In genomic region chr1:125172474-125172873, GRCm38 (mm10) we compare ENCODE assay signal across 17 mouse cellular contexts.
"Had no signal": no experiment of that assay in that cellular context is flagged by ENCODE, and none has a peak within 500 bp of the region (broad histone marks: within the 10 kb centered on the region; RNA-seq: fewer than 3 reads in every experiment).

No protein-coding gene starts in this region.

- H3K27me3 ChIP-seq: lung, embryonic 15.5 days; megakaryocyte, embryonic 14.5 days; midbrain, embryonic 13.5 days; midbrain, embryonic 15.5 days; neural tube, embryonic 12.5 days; stomach, embryonic 15.5 days had no signal

- H3K36me3 ChIP-seq: lung, embryonic 15.5 days; midbrain, embryonic 13.5 days; midbrain, embryonic 15.5 days; neural tube, embryonic 12.5 days; stomach, embryonic 15.5 days had no signal

- H3K27ac ChIP-seq: lung, embryonic 15.5 days; macrophage; midbrain, embryonic 13.5 days; midbrain, embryonic 15.5 days; neural tube, embryonic 12.5 days; stomach, embryonic 15.5 days; stomach, postnatal 0 days had no signal

- H3K4me1 ChIP-seq: lung, embryonic 15.5 days; megakaryocyte, embryonic 14.5 days; midbrain, embryonic 13.5 days; midbrain, embryonic 15.5 days; neural tube, embryonic 12.5 days; stomach, embryonic 15.5 days had no signal

- H3K4me2 ChIP-seq: lung, embryonic 15.5 days; midbrain, embryonic 11.5 days; midbrain, embryonic 13.5 days; midbrain, embryonic 15.5 days; neural tube, embryonic 12.5 days; stomach, embryonic 15.5 days had no signal

- H3K9ac ChIP-seq: lung, embryonic 15.5 days; midbrain, embryonic 13.5 days; midbrain, embryonic 15.5 days; neural tube, embryonic 12.5 days; stomach, embryonic 15.5 days had no signal

- H3K4me3 ChIP-seq: lung, embryonic 15.5 days; megakaryocyte, embryonic 14.5 days; midbrain, embryonic 13.5 days; midbrain, embryonic 15.5 days; neural tube, embryonic 12.5 days; stomach, embryonic 15.5 days had no signal

- H3K9me3 ChIP-seq: lung, embryonic 15.5 days; midbrain, embryonic 13.5 days; midbrain, embryonic 15.5 days; neural tube, embryonic 12.5 days; stomach, embryonic 15.5 days had no signal

- DNase-seq: lung, adult 2 months; lung, postnatal 14 days; lung, postnatal 36 days; right cerebral cortex, postnatal 14 days; thymus, adult 2 months; thymus, postnatal 25 days; thymus, postnatal 4 days had no signal

- ATAC-seq: lung, postnatal 0 days; midbrain, embryonic 13.5 days; midbrain, embryonic 15.5 days had no signal
